Mouse (Mus musculus): ENCODE results near the gene Trim46.

- no peak for TF ChIP-seq CTCF (IDR thresholded peaks at IDR 0.05; ENCODE audit: low read depth)
- no peak for TF ChIP-seq EP300 (optimal IDR thresholded peaks at IDR 0.05)
Measured at GRCm38 (mm10) chr3:89284261-89284660, 38.2 kb upstream of the Trim46 start.

Measured in stomach, postnatal 0 days (tissue).